Mouse (Mus musculus) midbrain, embryonic 15.5 days (tissue): ENCODE measurements around the gene Maml1. TPM values are rescaled to one million over a fixed set of nuclear protein-coding genes. Genes with fewer than 3 reads are reported as not detected.

Experiments used
- ATAC-seq: fragments of 200-750 bp; cut with Nextera tagmentation; replicated peaks from 2 replicates; pipeline ENCODE4 v1.8.0; 2017; ENCODE audit warnings: moderate TSS enrichment
- H3K27ac ChIP-seq: fragments of 300-500 bp; sonication (generic); 2 replicates; pipeline ENCODE4 v1.5.1; 2015; ENCODE audit warnings: mild to moderate bottlenecking, inconsistent platforms
- H3K27me3 ChIP-seq: fragments of 300-500 bp; sonication (generic); replicated peaks from 2 replicates; pipeline ENCODE4 v1.6.1; 2015; ENCODE audit warnings: inconsistent platforms
- H3K36me3 ChIP-seq: fragments of 300-500 bp; sonication (generic); replicated peaks from 2 replicates; pipeline ENCODE4 v1.6.1; 2015; ENCODE audit warnings: inconsistent platforms
- H3K4me1 ChIP-seq: fragments of 300-500 bp; sonication (generic); 2 replicates; pipeline ENCODE4 v1.6.1; 2015; ENCODE audit warnings: inconsistent platforms
- H3K4me2 ChIP-seq: fragments of 300-500 bp; sonication (generic); 2 replicates; pipeline ENCODE4 v1.6.1; 2015; ENCODE audit warnings: inconsistent platforms, mild to moderate bottlenecking, moderate library complexity
- H3K4me3 ChIP-seq: fragments of 300-500 bp; sonication (generic); 2 replicates; pipeline ENCODE4 v1.5.1; 2015; ENCODE audit warnings: mild to moderate bottlenecking, inconsistent platforms
- H3K9ac ChIP-seq: fragments of 300-500 bp; sonication (generic); 2 replicates; pipeline ENCODE4 v1.6.1; 2015; ENCODE audit warnings: mild to moderate bottlenecking, inconsistent platforms
- H3K9me3 ChIP-seq: fragments of 300-500 bp; sonication (generic); 2 replicates; pipeline ENCODE4 v1.6.1; 2016; ENCODE audit warnings: inconsistent platforms
- WGBS: fragments of 180-500 bp; shearing (Covaris S2); methylation state at CpG from one replicate; pipeline ENCODE4 v1.1.7; 2015; ENCODE audit warnings: mixed read lengths; 5-methylcytosine and 5-hydroxymethylcytosine counted together
- polyA plus RNA-seq: library from polyadenylated mRNA; unstranded; fragments of >200 nt; fragmentation: Nextera tagmentation; extraction: Ambion mirVana; gene quantifications from 2 replicates; pipeline ENCODE4 v1.2.1, GENCODE M21; 2015

Gene Maml1
- polyA plus RNA-seq, 1 experiment from 2014 or later = 3.8 TPM

GRCm38 (mm10) chr11:50253393-50253792 is 38.7 kb downstream of the Maml1 start:
- no peak overlapping the region for H3K4me2 ChIP-seq
- no peaks in the 10 kb centered on the region for H3K27me3 ChIP-seq
- H3K27ac ChIP-seq = no peak overlapping the region
- no peaks in the 10 kb centered on the region for H3K4me1 ChIP-seq
- no peaks in the 10 kb centered on the region for H3K9me3 ChIP-seq
- 50% methylated on average over 1 of the region's 1 CpGs for WGBS
- H3K36me3 ChIP-seq = peaks cover 15% of the 10 kb centered on the region
- H3K4me3 ChIP-seq = no peak overlapping the region
- H3K9ac ChIP-seq = no peak overlapping the region
- ATAC-seq = no peak

GRCm38 (mm10) chr11:50252684-50253265 is 39.3 kb downstream of the Maml1 start:
- no peak overlapping the region for H3K9ac ChIP-seq
- no peaks in the 10 kb centered on the region for H3K9me3 ChIP-seq
- H3K27ac ChIP-seq = no peak overlapping the region
- no peaks in the 10 kb centered on the region for H3K4me1 ChIP-seq
- H3K4me3 ChIP-seq = no peak overlapping the region
- no peak overlapping the region for H3K4me2 ChIP-seq
- H3K27me3 ChIP-seq = no peaks in the 10 kb centered on the region
- peaks cover 11% of the 10 kb centered on the region for H3K36me3 ChIP-seq
- ATAC-seq = no peak
- 80% methylated on average over 11 of the region's 11 CpGs for WGBS

GRCm38 (mm10) chr11:50252166-50252565 is 39.9 kb downstream of the Maml1 start:
- peaks cover 7% of the 10 kb centered on the region; the same call in 1 of the 2 replicates for H3K36me3 ChIP-seq
- H3K27me3 ChIP-seq = no peaks in the 10 kb centered on the region
- H3K9me3 ChIP-seq = no peaks in the 10 kb centered on the region
- H3K9ac ChIP-seq = no peak overlapping the region
- ATAC-seq = no peak
- H3K27ac ChIP-seq = no peak overlapping the region
- H3K4me3 ChIP-seq = no peak overlapping the region
- H3K4me1 ChIP-seq = no peaks in the 10 kb centered on the region
- H3K4me2 ChIP-seq = no peak overlapping the region
- 76% methylated on average over 3 of the region's 3 CpGs for WGBS

GRCm38 (mm10) chr11:50248473-50249171 is 43.5 kb downstream of the Maml1 start:
- H3K4me3 ChIP-seq = no peak overlapping the region
- H3K27ac ChIP-seq = no peak overlapping the region
- H3K36me3 ChIP-seq = no peaks in the 10 kb centered on the region
- no peak overlapping the region for H3K9ac ChIP-seq
- 85% methylated on average over 7 of the region's 7 CpGs for WGBS
- no peaks in the 10 kb centered on the region for H3K4me1 ChIP-seq
- H3K4me2 ChIP-seq = no peak overlapping the region
- ATAC-seq = no peak
- no peaks in the 10 kb centered on the region for H3K9me3 ChIP-seq
- no peaks in the 10 kb centered on the region for H3K27me3 ChIP-seq

- ATAC-seq = no peak
- Histone ChIP-seq H3K36me3 (no peaks in the 10 kb centered on the region), H3K4me2 (no peak overlapping the region), H3K4me1 (no peaks in the 10 kb centered on the region), H3K27ac (no peak overlapping the region), H3K4me3 (no peak overlapping the region), H3K9ac (no peak overlapping the region), H3K27me3 (no peaks in the 10 kb centered on the region), H3K9me3 (no peaks in the 10 kb centered on the region)
- WGBS = 77% methylated on average over 5 of the region's 5 CpGs
Observed at GRCm38 (mm10) chr11:50245269-50245668, 46.8 kb downstream of the Maml1 start.

- Histone ChIP-seq H3K4me1 (no peaks in the 10 kb centered on the region), H3K27me3 (no peaks in the 10 kb centered on the region), H3K9ac (no peak overlapping the region), H3K4me3 (no peak overlapping the region), H3K27ac (no peak overlapping the region), H3K36me3 (no peaks in the 10 kb centered on the region), H3K4me2 (no peak overlapping the region), H3K9me3 (no peaks in the 10 kb centered on the region)
- ATAC-seq = no peak
- 79% methylated on average over 6 of the region's 6 CpGs for WGBS
Observed at GRCm38 (mm10) chr11:50243926-50244325, 48.2 kb downstream of the Maml1 start.

- Histone ChIP-seq H3K4me2 (no peak overlapping the region), H3K4me3 (no peak overlapping the region), H3K27me3 (peaks cover 18% of the 10 kb centered on the region), H3K4me1 (peaks cover 19% of the 10 kb centered on the region), H3K9ac (no peak overlapping the region), H3K9me3 (no peaks in the 10 kb centered on the region), H3K27ac (no peak overlapping the region), H3K36me3 (no peaks in the 10 kb centered on the region)
- ATAC-seq = no peak
- WGBS = 96% methylated on average over 7 of the region's 7 CpGs
Observed at GRCm38 (mm10) chr11:50240235-50240911, 51.7 kb downstream of the Maml1 start.

GRCm38 (mm10) chr11:50238821-50239791 is 53.0 kb downstream of the Maml1 start:
- H3K36me3 ChIP-seq = peaks cover 6% of the 10 kb centered on the region
- H3K9ac ChIP-seq = no peak overlapping the region
- H3K4me1 ChIP-seq = peaks cover 19% of the 10 kb centered on the region
- H3K27ac ChIP-seq = no peak overlapping the region
- 90% methylated on average over 9 of the region's 9 CpGs for WGBS
- ATAC-seq = no peak
- no peaks in the 10 kb centered on the region for H3K9me3 ChIP-seq
- no peak overlapping the region for H3K4me3 ChIP-seq
- H3K27me3 ChIP-seq = peaks cover 21% of the 10 kb centered on the region
- H3K4me2 ChIP-seq = no peak overlapping the region

GRCm38 (mm10) chr11:50238324-50238723 is 53.8 kb downstream of the Maml1 start, which contains the start of gene Ltc4s:
TSS of gene Ltc4s (minus strand) at chr11:50238616.
- Histone ChIP-seq H3K9ac (no peak within 1 kb of the TSS), H3K4me3 (peak within 1 kb of the TSS; percentile 56), H3K9me3 (no peaks in the 10 kb centered on the region), H3K27me3 (peaks cover 23% of the 10 kb centered on the region), H3K4me2 (peak within 1 kb of the TSS; percentile 89), H3K27ac (no peak within 1 kb of the TSS), H3K36me3 (peaks cover 14% of the 10 kb centered on the region), H3K4me1 (peaks cover 19% of the 10 kb centered on the region)
- 51% methylated on average over 10 of the region's 10 CpGs for WGBS
- no peak for ATAC-seq

GRCm38 (mm10) chr11:50236937-50237835 is 54.9 kb downstream of the Maml1 start:
- peaks cover 19% of the 10 kb centered on the region for H3K4me1 ChIP-seq
- peak; percentile 20 for ATAC-seq
- H3K4me2 ChIP-seq = peak overlapping the region; percentile 89
- no peaks in the 10 kb centered on the region for H3K9me3 ChIP-seq
- H3K27me3 ChIP-seq = peaks cover 23% of the 10 kb centered on the region
- H3K27ac ChIP-seq = no peak overlapping the region
- H3K4me3 ChIP-seq = peak overlapping the region; percentile 56
- H3K36me3 ChIP-seq = peaks cover 25% of the 10 kb centered on the region
- 2% methylated on average over 66 of the region's 66 CpGs for WGBS
- H3K9ac ChIP-seq = peak overlapping the region; percentile 47

GRCm38 (mm10) chr11:50236540-50236936 is 55.6 kb downstream of the Maml1 start:
- Histone ChIP-seq H3K27ac (0 out of 2 replicates have a peak overlapping the region, but pooled peaks have one; percentile 3), H3K4me1 (peaks cover 19% of the 10 kb centered on the region), H3K9me3 (no peaks in the 10 kb centered on the region), H3K9ac (peak overlapping the region; percentile 47), H3K36me3 (peaks cover 27% of the 10 kb centered on the region), H3K4me2 (peak overlapping the region; percentile 89), H3K27me3 (peaks cover 23% of the 10 kb centered on the region), H3K4me3 (peak overlapping the region; percentile 56)
- ATAC-seq = peak; percentile 83
- WGBS = 1% methylated on average over 27 of the region's 27 CpGs
